Mouse (Mus musculus) thymus, postnatal 36 days (tissue): ENCODE results near the gene Inmt.

Experiments
- DNase-seq, 2 experiments: peaks; one replicate each; pipeline ENCODE4 v3.0.0; 2022; ENCODE audit warnings: mixed read lengths in 2 of 2

Inmt gene

DNA sequence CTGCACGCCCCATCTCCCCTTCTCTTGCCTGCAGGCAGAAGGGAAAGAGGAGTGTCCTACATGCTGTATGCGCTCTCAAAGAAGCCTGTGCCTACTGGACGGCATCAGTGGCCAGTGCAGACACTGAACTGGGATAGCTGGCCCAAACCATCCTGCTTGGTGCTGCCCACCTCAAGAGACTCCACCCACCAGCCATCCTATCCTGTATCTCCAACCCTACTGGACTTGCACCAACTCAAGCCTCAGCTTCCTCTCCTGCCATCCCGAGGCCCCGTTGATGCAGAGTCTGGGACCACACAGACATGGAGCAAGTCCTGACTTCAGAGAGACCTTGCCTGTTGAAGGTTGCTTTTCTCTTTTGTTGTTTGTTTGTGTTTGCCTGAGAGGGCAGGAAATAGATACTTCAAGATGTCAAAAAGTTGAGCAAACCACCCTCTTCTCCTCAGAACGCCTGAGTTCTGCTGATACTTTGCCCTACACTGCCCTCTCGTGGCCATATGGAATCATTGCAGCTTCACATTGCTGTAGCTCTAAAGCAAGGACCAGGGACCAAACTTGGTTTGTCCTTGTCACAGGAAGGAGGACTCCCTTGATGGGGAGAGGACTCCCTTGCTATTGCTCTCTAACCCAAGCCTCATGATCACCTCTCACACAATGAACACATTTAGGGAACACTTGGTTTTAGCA, 7.9 kb downstream of the Inmt start:
- peak; percentile 58 to 60 for DNase-seq

- no peak for DNase-seq
Observed at GRCm38 (mm10) chr6:55163046-55163584, 11.7 kb downstream of the Inmt start.

- DNase-seq = no peak
Observed at GRCm38 (mm10) chr6:55161311-55161761, 13.5 kb downstream of the Inmt start.

- no peak for DNase-seq
Observed at GRCm38 (mm10) chr6:55159256-55159655, 15.6 kb downstream of the Inmt start.

- no peak for DNase-seq
Observed at GRCm38 (mm10) chr6:55152226-55152625, 22.6 kb downstream of the Inmt start.

- DNase-seq = no peak
Observed at GRCm38 (mm10) chr6:55146138-55146537, 28.7 kb downstream of the Inmt start.

DNA sequence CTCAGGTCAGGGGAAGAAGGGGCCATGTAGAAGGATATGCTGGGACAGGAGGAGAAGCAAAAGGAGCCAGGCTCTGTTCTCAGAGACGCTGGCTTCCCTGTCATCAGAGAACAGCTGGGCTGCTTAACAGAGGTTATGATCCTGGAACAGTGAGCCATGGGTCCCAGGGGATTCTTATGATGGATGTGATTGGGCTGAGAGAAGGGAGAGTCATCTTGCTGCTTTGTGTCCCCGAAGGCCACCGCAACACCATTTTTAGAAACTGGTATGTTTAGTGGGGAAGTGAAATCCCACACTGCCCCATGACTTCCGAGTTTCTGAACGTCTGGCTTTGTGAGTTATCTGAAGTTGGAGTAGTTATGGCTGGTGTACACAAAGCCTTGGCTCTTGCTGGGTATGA, 29.6 kb downstream of the Inmt start:
- no peak for DNase-seq

- DNase-seq = no peak
Observed at GRCm38 (mm10) chr6:55138343-55138742, 36.5 kb downstream of the Inmt start.

DNA sequence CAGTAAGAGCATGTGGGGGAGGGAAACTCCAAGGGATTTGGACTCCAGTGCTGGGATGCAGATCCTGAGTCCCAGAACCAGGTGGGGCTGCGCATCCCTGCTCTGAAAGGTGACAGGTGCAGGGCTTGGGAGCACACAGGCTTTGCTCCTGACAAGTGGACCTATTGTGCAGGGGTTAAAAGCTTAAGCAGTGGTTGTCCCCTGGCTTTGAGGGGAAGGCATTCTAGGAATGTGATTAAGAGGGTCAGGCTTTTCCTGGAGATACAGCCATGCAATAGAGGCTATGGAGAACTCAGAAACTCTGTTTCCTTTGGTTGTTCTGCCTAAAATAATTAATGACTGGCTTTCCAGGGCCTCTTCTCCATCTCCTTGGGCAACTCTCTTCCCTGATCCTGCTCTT, 41.4 kb downstream of the Inmt start:
- no peak for DNase-seq

DNA sequence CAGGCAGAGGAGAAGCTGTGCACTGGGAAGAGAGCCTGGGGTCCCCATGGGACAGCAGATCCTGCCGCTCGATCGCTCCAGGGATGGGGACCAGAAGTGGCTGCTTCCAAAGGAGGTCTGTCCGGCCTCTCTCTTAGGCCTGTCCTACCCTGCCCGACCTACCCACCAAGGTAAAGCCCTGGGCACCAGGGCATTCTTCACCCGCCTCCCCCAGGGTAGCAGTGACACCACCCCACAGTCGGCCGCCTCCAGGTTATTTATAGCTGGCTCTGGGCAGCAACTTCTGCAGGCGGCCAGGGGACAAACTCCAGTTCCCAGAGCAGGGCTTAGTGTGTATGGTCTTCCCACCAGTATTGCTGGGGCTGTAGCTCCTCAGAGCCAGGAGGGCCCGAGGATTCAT, 42.0 kb downstream of the Inmt start, which contains the start of gene Crhr2:
Crhr2 (minus strand) TSS at position 223 of the 400 bp plus-strand sequence.
- DNase-seq = no peak

- no peak for DNase-seq
Observed at GRCm38 (mm10) chr6:55131301-55131700, 43.5 kb downstream of the Inmt start.

GRCm38 (mm10) chr6:55130631-55131030, 44.2 kb downstream of the Inmt start:
- DNase-seq = no peak

DNA sequence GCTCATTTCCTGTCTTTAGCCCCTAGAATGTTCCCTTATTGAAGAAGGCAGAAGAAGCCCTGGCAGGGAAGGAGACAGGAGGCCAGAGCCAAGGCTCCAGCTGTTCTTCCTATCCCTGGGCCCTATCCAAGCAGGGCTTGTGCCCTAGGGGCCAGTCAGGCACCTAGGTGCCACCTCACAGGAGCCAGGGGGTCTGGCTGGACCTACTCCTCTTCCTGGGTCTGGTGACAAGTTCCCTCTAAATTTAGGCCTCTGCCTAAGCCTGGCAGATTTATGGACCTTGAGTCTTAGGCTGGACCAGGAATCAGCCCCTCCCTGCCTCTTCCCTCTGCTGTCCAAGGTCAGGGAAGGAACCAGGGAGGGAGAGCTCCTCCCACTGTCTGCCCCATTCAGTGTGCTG, 46.5 kb downstream of the Inmt start:
- no peak for DNase-seq

- no peak for DNase-seq
Observed at GRCm38 (mm10) chr6:55126576-55126975, 48.3 kb downstream of the Inmt start.

GRCm38 (mm10) chr6:55123056-55123455, 51.8 kb downstream of the Inmt start:
- DNase-seq = no peak
